Mouse (Mus musculus) lung, postnatal 0 days (tissue): ENCODE results near the gene Ddx17. TPM values are rescaled to one million over a fixed set of nuclear protein-coding genes. Genes with fewer than 3 reads are reported as not detected.

Experiments
- ATAC-seq: fragments of 200-750 bp; cut with Nextera tagmentation; 2 replicates; pipeline ENCODE4 v1.8.0; 2017; ENCODE audit warnings: moderate library complexity
- DNase-seq: peaks from one replicate; pipeline ENCODE4 v3.0.0-alpha.2; 2016; ENCODE audit warnings: low spot score
- H3K27ac ChIP-seq: fragments of 300-500 bp; sonication (generic); 2 replicates; pipeline ENCODE4 v1.5.1; 2014; ENCODE audit warnings: antibody characterized with exemption, mild to moderate bottlenecking, low read length, mixed read lengths
- H3K27me3 ChIP-seq: fragments of 300-500 bp; sonication (generic); replicated peaks from 2 replicates; pipeline ENCODE4 v1.6.1; 2014; ENCODE audit warnings: low read length, mixed read lengths; ENCODE audit not compliant: insufficient read depth
- H3K36me3 ChIP-seq: fragments of 300-500 bp; sonication (generic); 2 replicates; pipeline ENCODE4 v1.6.1; 2014; ENCODE audit warnings: low read length, mixed read lengths; ENCODE audit not compliant: insufficient read depth
- H3K4me1 ChIP-seq: fragments of 300-500 bp; sonication (generic); 2 replicates; pipeline ENCODE4 v1.6.1; 2014; ENCODE audit warnings: antibody characterized with exemption, low read depth, low read length, mixed read lengths; ENCODE audit not compliant: insufficient read depth
- H3K4me2 ChIP-seq: fragments of 300-500 bp; sonication (generic); replicated peaks from 2 replicates; pipeline ENCODE4 v1.6.1; 2014; ENCODE audit warnings: low read depth, mild to moderate bottlenecking, low read length, moderate library complexity, mixed read lengths
- H3K4me3 ChIP-seq: fragments of 300-500 bp; sonication (generic); 2 replicates; pipeline ENCODE4 v1.5.1; 2014; ENCODE audit warnings: low read depth, low read length
- H3K9ac ChIP-seq: fragments of 300-500 bp; sonication (generic); replicated peaks from 2 replicates; pipeline ENCODE4 v1.6.1; 2014; ENCODE audit warnings: low read depth, mild to moderate bottlenecking
- H3K9me3 ChIP-seq: fragments of 300-500 bp; sonication (generic); 2 replicates; pipeline ENCODE4 v1.6.1; 2016; ENCODE audit warnings: low read length, mixed read lengths
- CTCF ChIP-seq: IDR thresholded peaks from 2 replicates; pipeline ENCODE4 v1.5.1; 2016; ENCODE audit warnings: antibody characterized with exemption, mild to moderate bottlenecking
- EP300 ChIP-seq: IDR thresholded peaks from 2 replicates; pipeline ENCODE4 v1.6.1; 2016; ENCODE audit warnings: antibody characterized with exemption, mild to moderate bottlenecking, control low read depth
- WGBS: fragments of 180-500 bp; shearing (Covaris S2); extraction: QIAGEN DNeasy Blood & Tissue Kit; methylation state at CpG from one replicate; pipeline ENCODE4 v1.1.7; 2014; 5-methylcytosine and 5-hydroxymethylcytosine counted together
- polyA plus RNA-seq: library from polyadenylated mRNA; unstranded; fragments of >200 nt; fragmentation: Nextera tagmentation; extraction: Ambion mirVana; gene quantifications from 2 replicates; pipeline ENCODE4 v1.2.1, GENCODE M21; 2015

Ddx17 gene
- polyA plus RNA-seq, 1 experiment from 2014 or later = 28.3 TPM

GRCm38 (mm10) chr15:79543968-79544367, 2.6 kb downstream of the Ddx17 start:
- Histone ChIP-seq H3K9ac (no peak overlapping the region), H3K27me3 (no peaks in the 10 kb centered on the region), H3K9me3 (no peaks in the 10 kb centered on the region), H3K27ac (no peak overlapping the region), H3K4me1 (peaks cover 15% of the 10 kb centered on the region), H3K36me3 (peaks cover 30% of the 10 kb centered on the region), H3K4me3 (no peak overlapping the region), H3K4me2 (peak overlapping the region; percentile 30)
- ATAC-seq (no peak), DNase-seq (peak; percentile 81)
- TF ChIP-seq CTCF (no peak), EP300 (peak; percentile 38; the same call in 1 of the 2 replicates)
- WGBS = 63% methylated on average over 3 of the region's 3 CpGs

DNA sequence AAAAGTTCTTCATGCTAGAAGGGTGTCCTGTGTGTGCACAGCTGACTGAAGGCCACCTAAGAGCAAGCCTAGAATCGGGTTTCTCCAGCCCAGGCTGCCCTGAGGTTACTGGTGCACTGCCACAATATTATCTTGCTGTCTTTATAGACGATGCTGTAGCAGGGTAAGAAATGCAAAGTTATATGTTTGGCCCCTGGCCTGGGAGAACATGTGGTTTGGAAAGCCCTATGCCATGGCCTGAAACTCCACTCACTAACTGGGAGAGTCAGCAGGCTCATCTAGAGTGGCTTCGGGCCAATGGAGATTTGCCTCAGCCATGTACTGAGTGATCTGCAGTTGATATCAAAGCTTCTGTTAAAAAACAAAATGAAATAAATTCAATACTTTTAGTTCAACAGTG, 12.7 kb downstream of the Ddx17 start:
- no peak for DNase-seq
- Histone ChIP-seq H3K36me3 (peaks cover 85% of the 10 kb centered on the region), H3K4me1 (no peaks in the 10 kb centered on the region), H3K27me3 (no peaks in the 10 kb centered on the region), H3K4me2 (no peak overlapping the region), H3K9ac (no peak overlapping the region), H3K4me3 (no peak overlapping the region), H3K27ac (no peak overlapping the region), H3K9me3 (no peaks in the 10 kb centered on the region)
- 77% methylated on average over 3 of the region's 3 CpGs for WGBS
- ATAC-seq = no peak
- TF ChIP-seq EP300 (no peak), CTCF (no peak)

DNA sequence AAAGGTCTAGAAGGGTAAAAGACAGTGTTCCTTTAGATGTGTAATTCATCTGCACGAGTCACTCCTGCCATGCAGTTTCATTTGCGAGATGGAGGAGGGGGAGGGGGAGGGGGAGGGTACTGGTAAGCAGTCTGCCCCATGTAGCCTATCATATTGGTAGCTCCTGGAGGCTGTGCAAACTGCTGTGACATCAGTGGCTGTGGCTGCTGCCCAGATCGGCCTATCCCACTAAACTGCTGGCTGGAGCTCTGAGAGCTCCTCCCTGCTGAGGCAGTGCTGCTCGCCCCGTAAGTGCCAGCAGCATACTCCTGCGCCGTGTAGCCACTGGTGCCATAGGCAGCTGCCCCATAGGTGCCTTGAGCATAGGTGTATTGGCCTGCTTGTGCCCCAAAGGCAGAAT, 16.6 kb downstream of the Ddx17 start:
- no peak for DNase-seq
- Histone ChIP-seq H3K9me3 (no peaks in the 10 kb centered on the region), H3K9ac (no peak overlapping the region), H3K27ac (no peak overlapping the region), H3K4me2 (no peak overlapping the region), H3K4me1 (no peaks in the 10 kb centered on the region), H3K27me3 (no peaks in the 10 kb centered on the region), H3K36me3 (peaks cover 62% of the 10 kb centered on the region), H3K4me3 (no peak overlapping the region)
- TF ChIP-seq CTCF (no peak), EP300 (no peak)
- no peak for ATAC-seq
- WGBS = 79% methylated on average over 7 of the region's 7 CpGs

DNA sequence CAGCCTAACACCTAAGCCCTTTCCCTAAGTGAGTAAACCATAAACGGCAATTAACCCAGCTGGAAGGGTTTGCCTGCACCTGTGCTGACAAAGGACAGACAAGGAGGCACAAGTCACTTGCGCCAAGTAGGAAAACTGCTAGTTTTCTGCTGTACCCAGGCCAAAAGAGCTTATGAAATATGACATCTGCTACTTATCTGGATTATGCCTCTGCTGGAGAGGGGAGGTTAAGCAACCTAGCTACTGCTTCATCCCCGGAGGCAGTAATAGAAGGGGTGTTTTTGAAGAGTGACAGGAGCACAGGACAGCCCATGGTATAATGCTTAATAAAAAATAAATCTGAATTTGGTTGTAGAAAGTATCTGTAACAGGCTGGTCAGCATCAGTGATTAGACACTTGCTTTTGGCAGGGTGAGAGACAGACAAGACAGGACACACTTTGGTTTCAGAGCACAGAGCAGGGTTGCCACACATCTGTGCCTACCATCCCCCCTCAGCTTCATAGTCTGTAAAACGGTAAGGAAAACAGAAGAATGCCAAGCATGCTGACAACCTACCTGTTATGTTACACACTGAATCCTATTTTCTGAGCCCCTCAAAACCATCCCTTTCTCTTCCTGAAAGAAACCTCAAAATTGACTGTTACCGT, 18.4 kb downstream of the Ddx17 start:
- Histone ChIP-seq H3K27me3 (no peaks in the 10 kb centered on the region), H3K27ac (no peak overlapping the region), H3K4me2 (no peak overlapping the region), H3K9ac (no peak overlapping the region), H3K36me3 (peaks cover 50% of the 10 kb centered on the region), H3K4me1 (no peaks in the 10 kb centered on the region), H3K9me3 (no peaks in the 10 kb centered on the region), H3K4me3 (no peak overlapping the region)
- peak; percentile 85 for DNase-seq
- 0 out of 2 replicates have a peak, but pooled peaks have one; percentile 8 for TF ChIP-seq EP300
- TF ChIP-seq CTCF = peak; percentile 37
- 42% methylated on average over 5 of the region's 5 CpGs for WGBS
- ATAC-seq = peak; percentile 79

DNA sequence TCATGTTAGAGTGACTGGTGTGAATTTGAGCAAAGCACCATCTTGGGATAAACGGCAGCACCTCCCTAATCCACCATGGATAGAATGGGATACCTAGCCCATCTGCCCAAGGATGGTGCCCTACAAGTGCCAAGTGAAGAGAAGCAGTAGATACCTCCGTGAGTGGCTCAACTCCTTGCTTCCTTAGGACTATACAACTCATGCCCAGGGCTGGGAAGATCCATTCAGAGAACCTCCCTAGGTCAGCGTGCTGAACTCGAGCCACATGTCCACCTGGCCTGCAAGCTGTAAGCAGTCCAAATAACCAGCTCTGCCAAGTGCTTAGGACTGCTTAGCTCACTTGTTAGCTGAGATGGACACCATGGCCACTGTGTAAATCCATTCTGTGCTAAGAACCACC, 19.3 kb downstream of the Ddx17 start:
- no peaks in the 10 kb centered on the region for H3K27me3 ChIP-seq
- H3K36me3 ChIP-seq = peaks cover 42% of the 10 kb centered on the region
- H3K9ac ChIP-seq = no peak overlapping the region
- no peak overlapping the region for H3K4me2 ChIP-seq
- ATAC-seq (0 out of 2 replicates have a peak, but pooled peaks have one; percentile 4), DNase-seq (no peak)
- no peak overlapping the region for H3K27ac ChIP-seq
- no peaks in the 10 kb centered on the region for H3K4me1 ChIP-seq
- 70% methylated on average over 4 of the region's 4 CpGs for WGBS
- TF ChIP-seq CTCF = no peak
- no peak for TF ChIP-seq EP300
- H3K4me3 ChIP-seq = no peak overlapping the region
- no peaks in the 10 kb centered on the region for H3K9me3 ChIP-seq

DNA sequence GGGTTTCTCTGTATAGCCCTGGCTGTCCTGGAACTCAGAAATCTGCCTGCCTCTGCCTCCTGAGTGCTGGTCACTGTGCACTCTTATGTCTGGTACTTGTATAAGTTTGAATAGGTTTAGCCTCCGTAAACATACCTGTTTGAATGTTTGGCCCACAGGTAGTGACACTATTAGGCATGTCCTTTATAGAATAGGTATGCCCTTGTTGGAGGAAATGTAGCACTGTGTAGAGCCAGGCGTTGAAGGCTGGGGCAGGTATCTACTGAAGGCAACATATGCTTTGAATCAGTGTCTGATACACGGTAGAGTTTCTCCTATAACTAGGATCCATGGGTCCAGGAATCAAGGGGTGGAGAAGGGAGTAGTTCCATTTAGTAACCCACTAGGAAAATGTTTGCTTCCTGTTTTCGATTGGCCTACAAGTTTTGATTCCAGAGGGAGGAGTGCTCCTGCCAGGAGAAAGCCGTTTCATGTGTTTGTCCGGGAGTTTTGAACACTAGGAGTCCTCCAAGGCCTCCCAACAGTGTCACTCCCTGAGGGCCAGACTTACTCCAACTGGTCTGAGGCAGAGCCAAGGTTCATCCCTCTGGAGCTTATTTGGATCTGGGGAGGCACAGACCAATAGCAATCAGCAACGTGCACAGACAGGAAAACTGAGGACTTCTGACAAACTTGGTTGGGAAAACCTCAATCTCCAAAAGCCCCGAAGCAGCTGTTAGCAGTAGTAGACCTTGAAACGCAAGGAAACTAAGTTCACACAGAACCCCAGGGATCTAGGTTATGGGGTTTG, 20.4 kb downstream of the Ddx17 start:
- H3K36me3 ChIP-seq = peaks cover 34% of the 10 kb centered on the region
- H3K4me1 ChIP-seq = no peaks in the 10 kb centered on the region
- no peak overlapping the region for H3K9ac ChIP-seq
- TF ChIP-seq CTCF = no peak
- no peak for TF ChIP-seq EP300
- no peak overlapping the region for H3K4me3 ChIP-seq
- H3K27me3 ChIP-seq = no peaks in the 10 kb centered on the region
- no peak overlapping the region for H3K4me2 ChIP-seq
- WGBS = 52% methylated on average over 9 of the region's 9 CpGs
- ATAC-seq = no peak
- no peak for DNase-seq
- H3K9me3 ChIP-seq = no peaks in the 10 kb centered on the region
- no peak overlapping the region for H3K27ac ChIP-seq
